Mouse (Mus musculus): ENCODE data around the gene Gm10717.
"Not testable (repeated sequence)": the region's sequence is repeated elsewhere in the genome, so short reads cannot be mapped to it uniquely, and the experiment has no call there.

DNA sequence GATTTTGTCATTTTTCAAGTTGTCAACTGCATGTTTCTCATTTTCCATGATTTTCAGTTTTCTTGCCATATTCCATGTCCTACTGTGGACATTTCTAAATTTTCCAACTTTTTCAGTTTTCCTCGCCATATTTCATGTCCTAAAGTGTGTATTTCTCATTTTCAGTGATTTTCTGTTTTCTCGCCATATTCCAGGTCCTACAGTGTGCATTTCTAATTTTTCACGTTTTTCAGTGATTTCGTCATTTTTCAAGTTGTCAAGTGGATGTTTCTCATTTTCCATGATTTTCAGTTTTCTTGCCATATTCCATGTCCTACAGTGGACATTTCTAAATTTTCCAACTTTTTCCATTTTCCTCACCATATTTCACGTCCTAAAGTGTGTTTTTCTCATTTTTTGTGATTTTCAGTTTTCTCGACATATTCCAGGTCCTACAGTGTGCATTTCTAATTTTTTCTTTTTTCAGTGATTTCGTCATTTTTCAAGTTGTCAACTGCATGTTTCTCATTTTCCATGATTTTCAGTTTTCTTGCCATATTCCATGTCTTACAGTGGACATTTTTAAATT is 13.1 kb upstream of the Gm10717 start:
- TF ChIP-seq HCFC1 (IDR thresholded peaks at IDR 0.05; ENCODE audit: borderline replicate concordance, insufficient read depth, low read length); ZC3H11A (IDR thresholded peaks at IDR 0.05; ENCODE audit: borderline replicate concordance, low read depth, low read length); ZNF384 (IDR thresholded peaks at IDR 0.05; ENCODE audit: low read depth, low read length); MAFK (IDR thresholded peaks at IDR 0.05; ENCODE audit: insufficient read depth, low read depth, low read length): not testable (repeated sequence)
